Mouse (Mus musculus): ENCODE measurements around the gene Gm21852. TPM values are rescaled to one million over a fixed set of nuclear protein-coding genes. Genes with fewer than 3 reads are reported as not detected.

The Gm21852 gene
- not detected in 2 replicates for polyA plus RNA-seq (2012; rRNA removed; ENCODE audit: low replicate concordance)

GRCm38 (mm10) chrY:40651896-40652295 is at the start of gene Gm21852:
Gene Gm21852, minus strand, starts transcription at chrY:40651996.

Other genes with a start within 250 kb of the Gm21852 start
- not detected in 2 replicates for gene Gm21797, start 123.8 kb upstream of the Gm21852 start, polyA plus RNA-seq (2012; rRNA removed; ENCODE audit: low replicate concordance)
- not detected in 2 replicates for gene Gm20795, start 152.9 kb upstream of the Gm21852 start, polyA plus RNA-seq (2012; rRNA removed; ENCODE audit: low replicate concordance)

All from subcutaneous adipose tissue, adult 2 months (tissue).